ENCODE assay signal across 18 mouse cellular contexts in genomic region chr19:57352337-57352935, GRCm38 (mm10). TPM values are rescaled to one million over a fixed set of nuclear protein-coding genes. Genes with fewer than 3 reads are reported as not detected.
DNase-seq lines count a peak whose midpoint lies in the region; ATAC-seq lines count a peak whose summit lies in the region.
"Had no signal": no experiment of that assay in that cellular context is flagged by ENCODE, and none has a peak within 500 bp of the region (broad histone marks: within the 10 kb centered on the region; RNA-seq: fewer than 3 reads in every experiment).

No protein-coding gene starts in this region.

- no peak overlapping the region for H3K9ac ChIP-seq in forebrain, embryonic 11.5 days (ENCODE audit: low read length)
- no peak overlapping the region for H3K9ac ChIP-seq in forebrain, embryonic 12.5 days
- H3K9ac ChIP-seq in limb, embryonic 13.5 days, result no peak overlapping the region
- H3K9ac ChIP-seq in midbrain, embryonic 13.5 days (replicated peaks), result no peak overlapping the region
- H3K9ac ChIP-seq: heart, embryonic 12.5 days; kidney, embryonic 15.5 days; lung, embryonic 14.5 days; neural tube, embryonic 15.5 days had no signal

- no peaks in the 10 kb centered on the region for H3K27me3 ChIP-seq in forebrain, embryonic 11.5 days (ENCODE audit: control insufficient read depth, insufficient read depth, low read length)
- H3K27me3 ChIP-seq in forebrain, embryonic 12.5 days, result no peaks in the 10 kb centered on the region
- H3K27me3 ChIP-seq in limb, embryonic 13.5 days, result no peaks in the 10 kb centered on the region
- no peaks in the 10 kb centered on the region for H3K27me3 ChIP-seq in limb, embryonic 10.5 days (ENCODE audit: low read depth, poor library complexity, severe bottlenecking)
- H3K27me3 ChIP-seq in midbrain, embryonic 13.5 days, result no peaks in the 10 kb centered on the region
- H3K27me3 ChIP-seq: heart, embryonic 12.5 days; kidney, embryonic 15.5 days; neural tube, embryonic 15.5 days had no signal

- WGBS in forebrain, embryonic 11.5 days, result 87% methylated on average over 12 of the region's 12 CpGs
- WGBS in forebrain, embryonic 12.5 days, result 90% methylated on average over 12 of the region's 12 CpGs
- WGBS in limb, embryonic 13.5 days, result 62% methylated on average over 12 of the region's 12 CpGs
- WGBS in limb, embryonic 10.5 days, result 87% methylated on average over 12 of the region's 12 CpGs
- 93% methylated on average over 12 of the region's 12 CpGs for WGBS in midbrain, embryonic 13.5 days

- no peaks in the 10 kb centered on the region; the same call in 1 of the 2 replicates for H3K9me3 ChIP-seq in forebrain, embryonic 11.5 days (ENCODE audit: control insufficient read depth, low read length)
- peaks cover under 1% of the 10 kb centered on the region; the same call in 1 of the 2 replicates for H3K9me3 ChIP-seq in forebrain, embryonic 12.5 days
- H3K9me3 ChIP-seq in limb, embryonic 13.5 days, result peaks cover 2% of the 10 kb centered on the region
- H3K9me3 ChIP-seq in limb, embryonic 10.5 days (replicated peaks), result peaks cover 4% of the 10 kb centered on the region; the same call in 1 of the 2 replicates
- peaks cover 6% of the 10 kb centered on the region; the same call in 1 of the 2 replicates for H3K9me3 ChIP-seq in midbrain, embryonic 13.5 days
- H3K9me3 ChIP-seq: neural tube, embryonic 15.5 days had no signal

- no peak overlapping the region for H3K27ac ChIP-seq in forebrain, embryonic 11.5 days (ENCODE audit: low read depth, low read length)
- no peak overlapping the region for H3K27ac ChIP-seq in forebrain, embryonic 12.5 days
- H3K27ac ChIP-seq in limb, embryonic 13.5 days, result peak overlapping the region; percentile 28; the same call in 1 of the 2 replicates
- H3K27ac ChIP-seq in limb, embryonic 10.5 days, result no peak overlapping the region
- no peak overlapping the region for H3K27ac ChIP-seq in midbrain, embryonic 13.5 days
- H3K27ac ChIP-seq: kidney, embryonic 15.5 days; neural tube, embryonic 15.5 days had no signal

- intact Hi-C loops in left cerebral cortex, postnatal 14 days (cut with DNase I), result no loop called here

- peak; percentile 39 for DNase-seq in forebrain, embryonic 11.5 days (ENCODE audit: low spot score)
- DNase-seq in limb, embryonic 10.5 days (ENCODE audit: low spot score), result no peak
- DNase-seq in left cerebral cortex, postnatal 14 days (ENCODE audit: low spot score in 2 of 2), result peak; percentile 41 to 73
- DNase-seq in spleen, adult 12 weeks (ENCODE audit: low spot score), result no peak
- no peak for DNase-seq in cerebellum, postnatal 10 days
- DNase-seq: adrenal gland, postnatal 36 days; cerebellum, adult 11 months; gastrocnemius, postnatal 25 days; heart, postnatal 4 days; liver; lung, embryonic 14.5 days; thymus, postnatal 36 days had no signal

- ATAC-seq in forebrain, embryonic 11.5 days (replicated peaks; ENCODE audit: low FRiP score), result no peak
- ATAC-seq in forebrain, embryonic 12.5 days (ENCODE audit: low FRiP score), result no peak
- peak; percentile 46; the same call in 1 of the 2 replicates for ATAC-seq in limb, embryonic 13.5 days (ENCODE audit: low FRiP score, low read depth)
- no peak for ATAC-seq in midbrain, embryonic 13.5 days

- H3K4me1 ChIP-seq in forebrain, embryonic 11.5 days (replicated peaks; ENCODE audit: control insufficient read depth, insufficient read depth, low read length), result no peaks in the 10 kb centered on the region
- H3K4me1 ChIP-seq in forebrain, embryonic 12.5 days, result peaks cover 5% of the 10 kb centered on the region; the same call in 1 of the 2 replicates
- peaks cover 40% of the 10 kb centered on the region for H3K4me1 ChIP-seq in limb, embryonic 13.5 days
- peaks cover 14% of the 10 kb centered on the region for H3K4me1 ChIP-seq in limb, embryonic 10.5 days
- H3K4me1 ChIP-seq in midbrain, embryonic 13.5 days (replicated peaks), result peaks cover 6% of the 10 kb centered on the region; the same call in 1 of the 2 replicates

- no peaks in the 10 kb centered on the region for H3K36me3 ChIP-seq in forebrain, embryonic 11.5 days (ENCODE audit: control insufficient read depth, insufficient read depth, low read length)
- no peaks in the 10 kb centered on the region for H3K36me3 ChIP-seq in forebrain, embryonic 12.5 days (replicated peaks)
- H3K36me3 ChIP-seq in limb, embryonic 13.5 days, result no peaks in the 10 kb centered on the region
- no peaks in the 10 kb centered on the region for H3K36me3 ChIP-seq in limb, embryonic 10.5 days
- H3K36me3 ChIP-seq in midbrain, embryonic 13.5 days, result no peaks in the 10 kb centered on the region
- H3K36me3 ChIP-seq: heart, embryonic 12.5 days; kidney, embryonic 15.5 days; neural tube, embryonic 15.5 days had no signal

- H3K4me3 ChIP-seq in forebrain, embryonic 11.5 days (ENCODE audit: low read depth, low read length), result no peak overlapping the region
- no peak overlapping the region for H3K4me3 ChIP-seq in forebrain, embryonic 12.5 days (replicated peaks)
- H3K4me3 ChIP-seq in limb, embryonic 13.5 days, result no peak overlapping the region
- no peak overlapping the region for H3K4me3 ChIP-seq in limb, embryonic 10.5 days
- H3K4me3 ChIP-seq in midbrain, embryonic 13.5 days (replicated peaks), result no peak overlapping the region
- H3K4me3 ChIP-seq: heart, embryonic 12.5 days; kidney, embryonic 15.5 days; neural tube, embryonic 15.5 days had no signal

- H3K4me2 ChIP-seq in forebrain, embryonic 11.5 days (ENCODE audit: low read depth, low read length, severe bottlenecking), result no peak overlapping the region
- H3K4me2 ChIP-seq in forebrain, embryonic 12.5 days, result no peak overlapping the region
- H3K4me2 ChIP-seq in limb, embryonic 13.5 days (replicated peaks), result no peak overlapping the region
- H3K4me2 ChIP-seq in midbrain, embryonic 13.5 days (replicated peaks), result no peak overlapping the region
- H3K4me2 ChIP-seq: heart, embryonic 12.5 days; kidney, embryonic 15.5 days; lung, embryonic 14.5 days; neural tube, embryonic 15.5 days had no signal

RNA-seq across cellular contexts. Expression of gene Fam160b1, which starts 8.0 kb away (rescaled TPM):
- polyA plus RNA-seq in forebrain, embryonic 11.5 days (2014; fragmentation: Nextera tagmentation; extraction: Ambion mirVana), result 14.0 and 14.5 TPM in 2 replicates
- polyA plus RNA-seq in forebrain, embryonic 12.5 days (2016; fragmentation: Nextera tagmentation; extraction: Ambion mirVana), result 15.7 and 16.7 TPM in 2 replicates
- 15.8 and 16.2 TPM in 2 replicates for polyA plus RNA-seq in limb, embryonic 13.5 days (2015; fragmentation: Nextera tagmentation; extraction: Ambion mirVana)
- polyA plus RNA-seq in limb, embryonic 10.5 days (2016; fragmentation: Nextera tagmentation; extraction: Ambion mirVana), result 12.2 and 13.2 TPM in 2 replicates
- 10 to 100 TPM; 22.6 to 23.5 TPM for total RNA-seq in left cerebral cortex, postnatal 14 days (2021)
- polyA plus RNA-seq in midbrain, embryonic 13.5 days (2015; fragmentation: Nextera tagmentation; extraction: Ambion mirVana), result 14.2 TPM in 2 replicates

RNA-seq across cellular contexts. Expression of gene Ablim1, which starts 37.7 kb away (rescaled TPM):
- 17.0 and 19.9 TPM in 2 replicates for polyA plus RNA-seq in forebrain, embryonic 11.5 days (2014; fragmentation: Nextera tagmentation; extraction: Ambion mirVana)
- polyA plus RNA-seq in forebrain, embryonic 12.5 days (2016; fragmentation: Nextera tagmentation; extraction: Ambion mirVana), result 16.5 and 17.7 TPM in 2 replicates
- 29.1 and 34.0 TPM in 2 replicates for polyA plus RNA-seq in limb, embryonic 13.5 days (2015; fragmentation: Nextera tagmentation; extraction: Ambion mirVana)
- 13.3 and 16.4 TPM in 2 replicates for polyA plus RNA-seq in limb, embryonic 10.5 days (2016; fragmentation: Nextera tagmentation; extraction: Ambion mirVana)
- total RNA-seq in left cerebral cortex, postnatal 14 days (2021), result 100 to 1,000 TPM; 105 to 120 TPM
- 31.3 and 34.4 TPM in 2 replicates for polyA plus RNA-seq in midbrain, embryonic 13.5 days (2015; fragmentation: Nextera tagmentation; extraction: Ambion mirVana)

Comparison
In these comparisons a context has a peak if more than half of its experiments do, and no peak if none do; other contexts are left out.
1. DNase-seq: peak in forebrain, embryonic 11.5 days (single experiment) and left cerebral cortex, postnatal 14 days (2 of 2); none in limb, embryonic 10.5 days (single experiment), spleen, adult 12 weeks (single experiment) and cerebellum, postnatal 10 days (0 of 2).